Mouse (Mus musculus) forebrain, embryonic 10.5 days (tissue): ENCODE measurements around the gene Atp8a2. TPM values are rescaled to one million over a fixed set of nuclear protein-coding genes. Genes with fewer than 3 reads are reported as not detected.

Experiments
- DNase-seq: peaks from one replicate; pipeline ENCODE4 v3.0.0-alpha.2; 2017; ENCODE audit warnings: low spot score; ENCODE audit errors: extremely low spot score
- H3K27ac ChIP-seq: fragments of 300-500 bp; sonication (generic); 2 replicates; pipeline ENCODE4 v1.5.1; 2016; ENCODE audit warnings: mild to moderate bottlenecking
- H3K27me3 ChIP-seq: fragments of 300-500 bp; sonication (generic); 2 replicates; pipeline ENCODE4 v1.6.1; 2016; ENCODE audit warnings: mild to moderate bottlenecking; ENCODE audit not compliant: poor library complexity, severe bottlenecking
- H3K36me3 ChIP-seq: fragments of 300-500 bp; sonication (generic); replicated peaks from 2 replicates; pipeline ENCODE4 v1.6.1; 2016; ENCODE audit warnings: mild to moderate bottlenecking, moderate library complexity
- H3K4me1 ChIP-seq: fragments of 300-500 bp; sonication (generic); 2 replicates; pipeline ENCODE4 v1.6.1; 2016
- H3K4me3 ChIP-seq: fragments of 300-500 bp; sonication (generic); 2 replicates; pipeline ENCODE4 v1.5.1; 2016; ENCODE audit warnings: mild to moderate bottlenecking, moderate library complexity
- H3K9me3 ChIP-seq: fragments of 300-500 bp; sonication (generic); 2 replicates; pipeline ENCODE4 v1.6.1; 2016; ENCODE audit warnings: mild to moderate bottlenecking, moderate library complexity
- WGBS: fragments of 180-500 bp; shearing (Covaris S2); methylation state at CpG from one replicate; pipeline ENCODE4 v1.1.7; 2016; 5-methylcytosine and 5-hydroxymethylcytosine counted together
- polyA plus RNA-seq: library from polyadenylated mRNA; unstranded; fragments of >200 nt; fragmentation: Nextera tagmentation; extraction: Ambion mirVana; gene quantifications from 2 replicates; pipeline ENCODE4 v1.2.1, GENCODE M21; 2016

Atp8a2 gene
- 2.3 and 2.8 TPM in 2 replicates for polyA plus RNA-seq

DNA sequence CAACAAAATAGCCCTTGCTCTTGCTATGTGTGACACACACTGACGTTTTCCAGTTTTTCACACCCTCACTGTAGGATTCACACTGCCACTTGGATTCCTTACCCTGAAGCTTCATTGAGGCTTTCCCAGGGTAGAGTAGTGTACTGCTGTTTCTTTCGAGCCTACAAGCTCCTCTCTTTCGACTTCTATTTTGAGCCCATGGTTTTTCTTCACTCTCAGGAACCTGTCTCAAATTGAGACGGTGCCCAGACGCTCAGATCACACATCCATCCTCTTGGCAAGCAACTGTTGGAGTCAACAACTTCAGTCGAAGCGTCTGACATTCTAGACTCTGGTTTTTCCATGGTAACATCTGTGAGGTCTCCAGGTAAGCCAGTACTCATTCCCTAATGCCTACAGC, at the start of gene Atp8a2:
Gene Atp8a2 (minus strand): TSS at position 296 of the 400 bp plus-strand sequence.
- H3K9me3 ChIP-seq = no peaks in the 10 kb centered on the region
- H3K4me3 ChIP-seq = no peak within 1 kb of the TSS
- no peak for DNase-seq
- no peak within 1 kb of the TSS for H3K27ac ChIP-seq
- WGBS = 90% methylated on average over 7 of the region's 7 CpGs
- H3K36me3 ChIP-seq = no peaks in the 10 kb centered on the region
- H3K4me1 ChIP-seq = no peaks in the 10 kb centered on the region
- no peaks in the 10 kb centered on the region for H3K27me3 ChIP-seq

DNA sequence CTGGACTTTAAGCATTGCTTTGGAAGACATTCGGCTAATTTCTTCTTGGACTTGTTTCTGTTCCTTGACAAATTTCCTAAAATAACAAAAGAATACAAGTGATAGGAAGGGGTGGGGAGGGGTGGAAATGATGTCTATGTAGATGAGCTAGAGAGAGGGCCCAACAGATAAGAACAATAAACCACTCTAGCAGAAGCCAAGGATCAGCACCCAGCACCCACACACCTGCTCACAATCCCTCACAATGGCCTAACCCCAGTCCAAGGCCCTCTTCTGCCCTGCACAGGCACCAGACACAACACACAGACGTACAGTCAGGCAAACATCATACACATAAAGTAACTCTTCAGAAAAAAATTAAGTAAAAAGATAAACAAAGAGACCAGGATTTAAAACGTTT, 41.6 kb upstream of the Atp8a2 start:
- Histone ChIP-seq H3K36me3 (peaks cover 96% of the 10 kb centered on the region), H3K4me3 (no peak overlapping the region), H3K9me3 (no peaks in the 10 kb centered on the region), H3K27ac (no peak overlapping the region), H3K27me3 (no peaks in the 10 kb centered on the region), H3K4me1 (no peaks in the 10 kb centered on the region)
- 83% methylated on average over 3 of the region's 3 CpGs for WGBS
- DNase-seq = no peak

DNA sequence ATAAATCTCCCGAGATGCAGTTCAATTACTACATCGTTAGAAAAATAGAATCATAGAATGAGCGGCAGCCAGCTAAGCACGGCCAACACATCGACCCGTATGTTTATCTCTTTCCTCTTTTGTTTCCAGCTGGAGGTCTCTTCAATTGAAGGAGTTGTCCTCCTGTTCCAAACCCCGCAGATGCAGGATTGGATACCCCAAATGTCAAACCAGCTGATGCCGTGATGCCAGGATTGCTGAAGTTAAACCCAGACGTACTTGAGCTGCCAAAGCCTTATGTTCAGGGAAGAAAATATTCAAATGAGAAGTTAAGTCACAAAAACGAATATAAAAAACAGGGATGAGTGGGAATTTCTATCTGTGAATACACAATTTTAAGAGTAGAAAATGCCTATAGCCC, 22.9 kb upstream of the Atp8a2 start:
- Histone ChIP-seq H3K36me3 (peaks cover 64% of the 10 kb centered on the region), H3K9me3 (no peaks in the 10 kb centered on the region), H3K4me1 (no peaks in the 10 kb centered on the region), H3K27me3 (no peaks in the 10 kb centered on the region), H3K27ac (no peak overlapping the region), H3K4me3 (no peak overlapping the region)
- no peak for DNase-seq
- 91% methylated on average over 10 of the region's 10 CpGs for WGBS

DNA sequence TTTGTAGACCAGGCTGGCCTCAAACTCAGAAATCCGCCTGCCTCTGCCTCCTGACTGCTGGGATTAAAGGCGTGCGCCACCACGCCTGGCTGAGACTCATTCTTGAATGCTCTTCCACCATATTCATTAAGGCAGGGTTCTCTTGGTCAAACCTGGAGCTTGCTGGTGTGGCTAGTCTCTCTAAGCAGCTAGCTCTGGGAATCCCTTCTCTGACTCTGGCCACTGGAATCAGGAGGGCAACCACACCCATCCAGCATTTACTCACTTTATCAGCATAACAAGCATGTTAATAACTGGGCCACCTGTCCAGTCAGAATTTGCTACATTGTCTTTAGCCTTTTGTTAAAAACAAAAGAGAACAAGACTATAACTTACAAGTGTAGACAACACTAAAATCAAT, 20.6 kb upstream of the Atp8a2 start:
- Histone ChIP-seq H3K4me1 (no peaks in the 10 kb centered on the region), H3K27ac (no peak overlapping the region), H3K36me3 (peaks cover 56% of the 10 kb centered on the region), H3K4me3 (no peak overlapping the region), H3K27me3 (no peaks in the 10 kb centered on the region), H3K9me3 (no peaks in the 10 kb centered on the region)
- DNase-seq = no peak
- 99% methylated on average over 4 of the region's 4 CpGs for WGBS

DNA sequence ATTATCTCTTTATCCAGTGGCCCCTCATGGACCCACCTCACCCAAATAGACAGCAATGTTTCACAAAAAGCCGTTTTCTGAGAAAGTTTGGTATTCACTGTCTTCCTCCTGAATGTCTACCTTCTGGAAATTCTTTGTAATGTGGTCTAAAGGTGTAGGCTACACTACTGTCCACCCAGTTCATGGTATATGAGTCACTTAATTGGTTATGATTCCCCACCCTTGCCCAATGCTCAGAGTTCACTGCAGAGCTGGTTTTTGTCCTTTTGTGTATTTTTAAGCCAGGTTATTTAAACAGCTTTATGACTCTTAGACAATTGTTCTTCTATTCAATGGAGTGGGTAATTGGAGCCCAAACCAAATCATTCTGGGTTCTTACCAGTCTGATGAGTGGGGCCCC, 19.1 kb upstream of the Atp8a2 start:
- Histone ChIP-seq H3K36me3 (peaks cover 46% of the 10 kb centered on the region), H3K4me3 (no peak overlapping the region)
- WGBS = 89% methylated on average over 1 of the region's 1 CpGs

DNA sequence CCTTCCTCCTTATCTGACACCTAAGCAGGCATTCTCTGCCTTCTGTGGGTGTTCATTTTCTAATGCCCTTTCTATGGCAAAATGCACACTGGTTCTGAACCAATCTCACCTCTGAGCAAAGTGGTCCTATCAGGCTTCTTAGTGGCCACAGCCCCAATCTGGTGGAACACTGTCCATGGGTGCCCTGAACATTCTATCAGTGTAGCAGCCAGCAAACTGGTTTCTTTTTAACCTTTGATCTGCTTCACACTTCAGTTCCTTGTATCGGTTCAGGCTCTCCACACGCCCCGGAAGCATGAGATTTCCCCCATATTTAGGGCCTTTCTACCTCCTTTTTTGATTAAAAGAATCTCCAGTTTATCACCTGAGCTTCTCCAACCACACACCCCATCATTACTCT, 18.0 kb upstream of the Atp8a2 start:
- Histone ChIP-seq H3K27me3 (no peaks in the 10 kb centered on the region), H3K4me3 (no peak overlapping the region), H3K4me1 (no peaks in the 10 kb centered on the region), H3K9me3 (no peaks in the 10 kb centered on the region), H3K27ac (no peak overlapping the region), H3K36me3 (peaks cover 36% of the 10 kb centered on the region)
- 98% methylated on average over 3 of the region's 3 CpGs for WGBS
- DNase-seq = no peak

More for the DNA sequence above, 19.1 kb upstream of the Atp8a2 start:
- no peak for DNase-seq
- Histone ChIP-seq H3K27ac (no peak overlapping the region), H3K4me1 (no peaks in the 10 kb centered on the region), H3K9me3 (no peaks in the 10 kb centered on the region), H3K27me3 (no peaks in the 10 kb centered on the region)

DNA sequence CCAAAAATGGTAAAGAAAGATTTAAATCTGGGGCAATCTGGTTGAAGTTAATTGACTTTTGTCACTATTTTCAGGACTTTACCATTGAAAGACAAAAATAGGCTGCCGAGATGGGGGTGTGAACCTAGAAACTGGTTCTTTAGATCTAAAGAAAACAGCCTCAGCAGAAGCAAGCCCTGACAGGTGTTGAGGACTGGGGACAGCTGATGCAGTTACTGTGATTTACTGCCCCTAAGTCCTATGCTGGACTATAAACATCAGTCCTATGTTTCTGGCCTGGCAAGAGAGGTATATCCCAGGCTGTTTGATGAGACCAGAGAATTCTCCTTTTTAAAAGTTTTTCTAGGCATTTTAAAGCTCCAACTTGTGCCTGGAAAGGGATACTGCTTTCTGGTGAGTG, 17.1 kb upstream of the Atp8a2 start:
- H3K4me1 ChIP-seq = no peaks in the 10 kb centered on the region
- 84% methylated on average over 1 of the region's 1 CpGs for WGBS

DNA sequence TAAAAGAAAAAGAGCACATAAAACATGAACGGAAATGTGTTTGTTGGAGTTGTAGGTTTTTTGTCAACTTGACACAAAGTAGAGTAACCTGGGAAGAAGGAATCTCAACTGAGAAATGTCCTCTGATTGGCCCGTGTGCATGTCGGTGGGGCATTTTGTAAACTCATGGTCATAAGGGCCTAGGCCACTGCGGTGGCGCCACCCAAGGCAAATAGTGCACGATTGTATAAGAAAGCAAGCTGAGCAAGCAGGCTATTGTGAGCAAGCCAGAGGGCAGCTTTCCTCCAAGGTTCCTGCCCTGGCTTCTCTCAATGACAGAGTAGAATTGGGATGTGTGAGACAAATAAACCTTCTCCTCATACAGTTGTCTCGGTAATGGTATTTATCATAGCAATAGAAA, 12.2 kb upstream of the Atp8a2 start:
- WGBS = 90% methylated on average over 7 of the region's 7 CpGs
- no peak overlapping the region for H3K4me3 ChIP-seq
- no peaks in the 10 kb centered on the region for H3K27me3 ChIP-seq
- H3K4me1 ChIP-seq = peaks cover 11% of the 10 kb centered on the region
- no peak overlapping the region for H3K27ac ChIP-seq
- DNase-seq = no peak
- no peaks in the 10 kb centered on the region for H3K9me3 ChIP-seq
- no peaks in the 10 kb centered on the region for H3K36me3 ChIP-seq

More for the DNA sequence above, 17.1 kb upstream of the Atp8a2 start:
- H3K9me3 ChIP-seq = no peaks in the 10 kb centered on the region
- no peaks in the 10 kb centered on the region for H3K27me3 ChIP-seq
- no peak overlapping the region for H3K27ac ChIP-seq
- H3K36me3 ChIP-seq = peaks cover 27% of the 10 kb centered on the region
- no peak overlapping the region for H3K4me3 ChIP-seq
- no peak for DNase-seq

DNA sequence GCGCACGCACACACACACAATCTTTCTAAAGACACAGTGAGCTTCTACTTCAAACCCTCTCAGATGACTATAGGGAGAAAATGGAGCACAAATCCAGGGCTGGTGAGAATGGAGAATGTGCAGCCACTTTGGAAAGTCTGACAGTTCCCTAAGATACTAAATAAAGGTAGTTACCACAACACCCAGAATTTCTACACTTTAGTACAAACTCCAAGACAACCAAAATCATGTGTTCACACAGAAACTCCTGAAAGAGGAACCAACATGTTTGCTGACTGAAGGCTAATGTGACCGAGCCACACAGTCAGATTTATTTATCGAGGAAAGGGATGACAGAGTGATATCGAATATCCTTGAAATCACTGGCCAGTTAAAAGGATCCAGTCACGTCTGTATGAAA, 8.0 kb upstream of the Atp8a2 start:
- DNase-seq = no peak
- Histone ChIP-seq H3K4me1 (peaks cover 11% of the 10 kb centered on the region), H3K36me3 (no peaks in the 10 kb centered on the region), H3K27ac (no peak overlapping the region), H3K4me3 (no peak overlapping the region), H3K27me3 (no peaks in the 10 kb centered on the region), H3K9me3 (no peaks in the 10 kb centered on the region)
- WGBS = 94% methylated on average over 6 of the region's 6 CpGs

DNA sequence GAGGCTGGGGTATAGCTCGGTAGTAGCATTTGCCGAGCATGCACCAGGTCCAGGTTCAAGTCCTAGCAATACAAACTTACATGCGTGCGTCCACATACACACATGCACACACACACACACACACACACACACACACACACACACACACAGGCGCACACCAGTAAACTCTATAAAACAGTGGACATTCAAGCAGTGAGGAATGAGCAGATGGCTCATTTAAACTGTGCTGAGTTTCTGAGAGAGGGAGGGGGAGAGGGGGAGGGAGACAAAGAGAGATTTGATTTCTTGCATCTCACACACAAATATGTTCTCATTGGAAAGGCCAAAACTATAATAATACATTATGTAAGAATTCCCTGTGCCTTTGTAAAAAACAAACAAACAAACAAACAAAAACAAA, 980 bp downstream of the Atp8a2 start:
- H3K27me3 ChIP-seq = no peaks in the 10 kb centered on the region
- no peak for DNase-seq
- 0 out of 2 replicates have a peak, but pooled peaks cover 4% of the 10 kb centered on the region for H3K9me3 ChIP-seq
- no peaks in the 10 kb centered on the region for H3K4me1 ChIP-seq
- WGBS = 89% methylated on average over 5 of the region's 5 CpGs
- no peak overlapping the region for H3K4me3 ChIP-seq
- no peak overlapping the region for H3K27ac ChIP-seq
- no peaks in the 10 kb centered on the region for H3K36me3 ChIP-seq

DNA sequence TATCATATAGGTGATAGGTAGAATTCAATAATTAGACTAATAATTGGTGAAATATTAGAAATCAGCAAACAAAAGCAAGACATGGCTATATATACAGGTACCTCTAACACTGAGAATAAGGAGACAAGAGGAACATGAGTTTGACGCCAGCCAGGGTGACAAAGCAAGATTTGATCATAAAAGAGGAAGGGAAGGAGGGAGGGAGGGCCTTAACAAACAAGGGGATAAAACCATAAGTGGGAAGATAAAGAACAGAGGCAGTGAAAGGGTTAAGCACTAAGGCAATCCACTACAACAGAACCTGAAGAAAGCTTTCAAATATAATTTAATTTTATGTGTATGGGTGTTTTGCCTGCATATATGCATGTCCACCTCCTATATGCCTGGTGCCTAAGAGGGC, 2.4 kb downstream of the Atp8a2 start:
- no peaks in the 10 kb centered on the region for H3K36me3 ChIP-seq
- no peak overlapping the region for H3K27ac ChIP-seq
- H3K4me3 ChIP-seq = no peak overlapping the region
- no peaks in the 10 kb centered on the region for H3K4me1 ChIP-seq
- H3K27me3 ChIP-seq = no peaks in the 10 kb centered on the region
- WGBS = 81% methylated on average over 1 of the region's 1 CpGs
- DNase-seq = no peak
- 0 out of 2 replicates have a peak, but pooled peaks cover 5% of the 10 kb centered on the region for H3K9me3 ChIP-seq

DNA sequence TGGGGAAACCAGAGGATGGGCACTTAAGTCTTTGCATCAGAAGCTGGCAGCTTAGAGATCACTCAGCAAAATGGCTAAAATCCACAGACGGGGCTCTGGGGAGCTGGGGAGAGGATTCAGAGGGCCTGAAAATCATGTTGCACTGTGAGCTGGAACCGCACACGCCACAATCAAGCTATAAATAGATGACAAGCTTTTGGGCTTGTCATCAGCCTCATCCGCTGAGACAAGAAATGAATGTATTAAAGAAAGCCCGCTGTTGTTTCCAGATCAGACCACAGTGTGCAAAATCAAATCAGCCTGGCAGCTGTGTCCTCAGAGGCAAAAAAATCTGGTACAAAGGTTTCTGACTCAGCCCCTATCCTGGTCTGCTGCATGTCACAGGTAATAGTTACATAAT, 7.2 kb downstream of the Atp8a2 start:
- no peaks in the 10 kb centered on the region for H3K27me3 ChIP-seq
- H3K36me3 ChIP-seq = no peaks in the 10 kb centered on the region
- H3K27ac ChIP-seq = no peak overlapping the region
- 90% methylated on average over 5 of the region's 5 CpGs for WGBS
- no peaks in the 10 kb centered on the region for H3K4me1 ChIP-seq
- 0 out of 2 replicates have a peak, but pooled peaks cover 5% of the 10 kb centered on the region for H3K9me3 ChIP-seq
- H3K4me3 ChIP-seq = no peak overlapping the region
- no peak for DNase-seq

DNA sequence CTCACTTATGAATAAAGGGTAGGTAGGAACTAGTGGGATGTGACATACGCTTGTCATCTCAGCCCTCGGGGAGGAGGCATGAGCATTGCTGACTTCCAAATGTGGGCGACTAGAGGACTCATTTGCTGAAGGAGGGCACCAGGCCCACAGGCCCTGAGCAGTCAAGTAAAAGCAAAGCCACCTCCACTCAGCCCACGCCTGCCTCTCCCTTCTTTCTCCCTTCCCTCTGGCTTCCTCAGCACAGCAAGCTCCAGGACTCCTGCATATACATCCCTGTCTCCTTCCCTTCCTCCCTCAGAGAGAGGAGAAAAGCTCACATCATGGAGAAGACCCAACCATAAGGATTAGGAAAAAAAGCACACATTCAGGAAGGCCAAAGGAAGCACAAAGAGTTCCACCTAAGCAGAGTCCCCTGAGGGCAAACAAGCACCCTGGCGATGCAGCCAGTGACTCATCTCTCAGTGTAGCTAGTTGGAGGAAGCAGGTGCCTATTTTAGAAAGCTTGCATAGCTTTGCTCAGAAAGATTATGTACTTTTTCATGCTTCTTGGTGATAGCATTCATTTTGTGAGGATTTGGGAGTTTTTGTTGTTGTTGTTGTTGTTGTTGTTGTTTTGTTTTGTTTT, 8.7 kb downstream of the Atp8a2 start:
- Histone ChIP-seq H3K27me3 (no peaks in the 10 kb centered on the region), H3K4me3 (no peak overlapping the region), H3K9me3 (0 out of 2 replicates have a peak, but pooled peaks cover 5% of the 10 kb centered on the region), H3K36me3 (no peaks in the 10 kb centered on the region), H3K27ac (no peak overlapping the region), H3K4me1 (no peaks in the 10 kb centered on the region)
- 76% methylated on average over 5 of the region's 5 CpGs for WGBS
- no peak for DNase-seq

DNA sequence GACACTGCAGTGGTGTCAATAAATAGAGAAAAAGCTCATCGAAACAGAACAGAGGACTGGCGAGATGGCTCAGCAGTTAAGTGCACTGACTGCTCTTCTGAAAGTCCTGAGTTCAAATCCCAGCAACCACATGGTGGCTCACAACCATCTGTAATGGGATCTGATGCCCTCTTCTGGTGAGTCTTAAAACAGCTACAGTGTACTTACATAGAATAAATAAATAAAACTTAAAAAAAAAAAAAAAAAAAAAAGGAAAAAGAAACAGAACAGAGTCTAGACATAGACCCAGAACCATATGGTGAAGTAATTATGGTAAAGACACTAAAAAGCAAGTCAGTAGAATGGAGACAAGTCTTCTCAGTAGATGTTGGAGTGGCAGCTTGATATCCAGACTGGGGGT, 15.7 kb downstream of the Atp8a2 start:
- Histone ChIP-seq H3K9me3 (no peaks in the 10 kb centered on the region), H3K36me3 (no peaks in the 10 kb centered on the region), H3K4me1 (peaks cover 17% of the 10 kb centered on the region), H3K4me3 (no peak overlapping the region), H3K27ac (no peak overlapping the region), H3K27me3 (peaks cover 37% of the 10 kb centered on the region)
- WGBS = 97% methylated on average over 2 of the region's 2 CpGs
- DNase-seq = no peak
